Mouse (Mus musculus): ENCODE measurements at regions not wholly inside any gene's neighbourhood (a gene's known extent, or its start where the extent isn't known, plus 50 kb on each side); places are given as distances from the start of the nearest gene placed in this dataset.

DNA sequence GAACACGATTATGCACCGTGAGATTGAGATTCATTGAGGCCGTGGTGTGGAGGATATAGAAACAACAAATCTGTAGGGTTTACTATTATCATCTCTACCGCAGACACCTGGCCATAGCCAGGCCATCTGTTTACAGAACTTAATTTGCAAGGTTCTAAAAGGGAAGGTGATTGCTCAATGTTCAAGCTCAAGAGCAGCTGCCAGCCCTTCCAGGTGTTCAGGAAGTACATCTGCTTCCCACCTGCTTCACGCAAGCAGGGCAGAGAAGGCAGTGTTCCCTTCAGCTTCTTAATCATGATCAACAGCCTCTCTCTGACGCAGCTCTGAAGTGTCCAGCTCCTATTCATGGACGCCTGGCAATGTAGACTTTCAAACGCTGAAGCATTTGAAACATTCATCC, 202.4 kb upstream of the Prdm1 start:
- no peak for DNase-seq (ENCODE audit: low spot score in 2 of 2)

DNA sequence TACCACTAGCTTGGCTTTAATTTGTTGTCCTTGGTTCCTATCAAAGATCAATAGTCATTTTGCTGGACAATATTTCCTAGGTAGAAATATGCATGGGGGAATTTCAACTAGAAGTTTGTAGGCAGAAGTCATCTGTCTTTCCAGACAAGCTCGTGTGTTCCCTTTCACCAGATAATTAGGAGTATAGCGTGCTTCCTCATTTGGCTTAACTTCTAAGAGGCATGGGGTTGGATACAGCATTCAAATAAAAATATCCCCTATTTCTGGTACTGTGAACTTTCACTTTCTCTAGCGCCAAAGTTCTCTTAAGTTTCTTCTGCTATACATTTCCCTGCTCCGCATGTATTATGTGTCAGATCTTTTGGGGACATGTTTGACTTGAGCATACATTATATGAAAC, 200.7 kb upstream of the Prdm1 start:
- DNase-seq (ENCODE audit: low spot score in 2 of 2): no peak

GRCm38 (mm10) chr10:44724575-44724974, 196.3 kb upstream of the Prdm1 start:
- no peak for DNase-seq (ENCODE audit: low spot score in 2 of 2)

GRCm38 (mm10) chr10:44723845-44724244, 195.5 kb upstream of the Prdm1 start:
- DNase-seq (ENCODE audit: low spot score in 2 of 2): no peak

DNA sequence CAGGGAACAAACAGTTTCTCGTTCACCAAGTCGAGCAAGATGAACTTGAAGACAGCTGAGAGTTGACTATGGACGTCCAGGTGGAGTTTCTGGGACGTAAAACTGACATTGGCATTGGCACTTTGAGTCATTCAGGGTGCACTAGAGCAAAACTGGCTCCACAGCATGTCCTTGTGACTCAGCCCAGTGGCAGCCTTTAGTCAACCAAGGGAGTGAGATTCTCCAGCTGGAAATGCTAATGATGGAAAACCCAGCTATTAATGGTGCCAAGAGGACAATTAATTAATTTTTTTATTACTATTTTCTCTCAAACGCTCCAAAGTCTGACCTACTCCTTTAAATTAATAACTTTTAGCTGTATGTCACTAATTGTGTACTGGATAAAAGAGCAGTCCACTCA, 195.0 kb upstream of the Prdm1 start:
- DNase-seq (ENCODE audit: low spot score in 2 of 2): no peak

- DNase-seq (ENCODE audit: low spot score in 2 of 2): no peak
Measured at GRCm38 (mm10) chr10:44721670-44722069, 193.4 kb upstream of the Prdm1 start.

DNA sequence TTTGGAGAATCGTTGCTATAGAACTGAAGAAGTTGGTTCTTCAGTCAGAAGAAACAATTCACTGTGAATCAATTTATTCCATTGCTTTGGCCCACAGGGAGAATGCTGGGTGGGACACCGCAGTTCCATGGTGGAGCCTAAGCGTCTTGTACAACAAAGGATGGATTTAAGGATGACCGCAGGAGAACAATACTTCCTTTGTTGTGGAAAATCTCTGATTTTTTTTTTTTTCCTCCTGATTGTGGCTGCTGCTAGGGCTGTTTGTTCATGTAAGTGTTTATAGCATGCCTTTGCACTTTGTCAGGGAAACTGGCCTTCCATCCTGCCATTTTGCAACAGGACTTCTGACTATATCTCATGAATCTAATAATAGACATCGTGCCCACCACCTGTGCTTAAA, 188.3 kb upstream of the Prdm1 start:
- no peak for DNase-seq (ENCODE audit: low spot score in 2 of 2)

GRCm38 (mm10) chr10:44715902-44716301, 187.6 kb upstream of the Prdm1 start:
- no peak for DNase-seq (ENCODE audit: low spot score in 2 of 2)

- no peak for DNase-seq (ENCODE audit: low spot score in 2 of 2)
Measured at GRCm38 (mm10) chr10:44708830-44709229, 180.5 kb upstream of the Prdm1 start.

GRCm38 (mm10) chr10:44704143-44704542, 175.8 kb upstream of the Prdm1 start:
- no peak for DNase-seq (ENCODE audit: low spot score in 2 of 2)

- no peak for DNase-seq (ENCODE audit: low spot score in 2 of 2)
Measured at GRCm38 (mm10) chr10:44702108-44702507, 173.8 kb upstream of the Prdm1 start.

- no peak for DNase-seq (ENCODE audit: low spot score in 2 of 2)
Measured at GRCm38 (mm10) chr10:44699988-44700537, 171.8 kb upstream of the Prdm1 start.

GRCm38 (mm10) chr10:44697966-44698365, 169.7 kb upstream of the Prdm1 start:
- no peak for DNase-seq (ENCODE audit: low spot score in 2 of 2)

DNA sequence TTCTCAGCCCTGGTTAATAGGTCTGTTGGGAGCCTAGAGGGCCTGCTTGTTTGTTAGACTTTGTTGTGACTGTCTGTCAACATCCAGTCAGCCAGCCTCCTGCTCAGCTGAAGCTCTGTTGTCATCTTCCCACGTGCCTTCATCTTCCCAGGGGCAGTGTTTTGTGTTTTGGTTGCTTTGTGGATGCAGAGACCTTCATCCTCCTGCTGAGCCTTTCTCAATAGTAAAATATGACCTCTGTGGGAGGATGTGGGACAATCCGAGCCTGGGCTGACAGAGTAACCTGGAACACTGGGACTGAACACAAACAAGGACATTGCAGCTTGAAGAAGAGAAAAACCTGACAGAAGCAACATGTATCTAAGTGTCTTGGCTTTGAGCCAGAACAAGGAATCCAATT, 168.7 kb upstream of the Prdm1 start:
- no peak for DNase-seq (ENCODE audit: low spot score in 2 of 2)

- no peak for DNase-seq (ENCODE audit: low spot score in 2 of 2)
Measured at GRCm38 (mm10) chr10:44691590-44692327, 163.5 kb upstream of the Prdm1 start.

DNA sequence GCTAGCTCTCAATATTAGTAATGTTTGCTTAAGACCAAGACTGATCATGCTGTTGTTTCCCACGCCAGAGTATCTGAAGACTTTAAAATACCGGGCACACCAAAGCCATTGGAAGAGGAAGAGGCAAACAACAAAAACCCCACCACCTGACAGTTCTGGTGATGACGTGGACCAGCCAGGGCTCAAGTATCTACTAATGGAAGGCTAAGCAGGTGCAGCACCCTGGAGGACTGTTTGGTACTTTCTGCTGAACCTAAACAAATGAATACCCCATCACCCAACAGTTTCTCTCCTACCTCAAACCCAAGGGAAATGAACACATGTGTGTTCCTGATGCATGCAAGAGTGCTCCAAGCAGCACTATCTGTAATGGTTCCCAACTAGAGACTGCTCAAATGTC, 160.3 kb upstream of the Prdm1 start:
- no peak for DNase-seq (ENCODE audit: low spot score in 2 of 2)

DNA sequence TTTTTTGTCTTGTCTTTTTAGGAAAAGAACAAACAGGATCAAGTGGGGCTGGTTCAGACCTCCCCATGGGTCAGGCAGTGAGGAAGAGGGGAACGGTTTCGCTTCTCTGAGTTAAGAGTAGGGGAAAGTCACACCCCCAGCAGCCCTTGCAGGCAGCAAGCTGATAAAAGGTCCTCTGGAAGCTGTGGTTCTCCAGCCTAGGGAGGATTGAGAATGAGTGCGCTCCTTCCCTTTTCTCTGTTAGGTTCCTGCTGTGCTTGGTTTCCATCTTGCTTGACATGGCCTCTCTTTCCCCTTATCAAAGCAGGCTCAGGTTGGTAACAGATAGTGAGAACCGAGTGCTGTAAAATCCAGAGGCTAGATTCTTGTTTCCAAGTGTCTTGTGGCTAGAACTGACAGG, 157.8 kb upstream of the Prdm1 start:
- DNase-seq (ENCODE audit: low spot score in 2 of 2): no peak

- DNase-seq (ENCODE audit: low spot score in 2 of 2): no peak
Measured at GRCm38 (mm10) chr10:44685215-44685614, 156.9 kb upstream of the Prdm1 start.

DNA sequence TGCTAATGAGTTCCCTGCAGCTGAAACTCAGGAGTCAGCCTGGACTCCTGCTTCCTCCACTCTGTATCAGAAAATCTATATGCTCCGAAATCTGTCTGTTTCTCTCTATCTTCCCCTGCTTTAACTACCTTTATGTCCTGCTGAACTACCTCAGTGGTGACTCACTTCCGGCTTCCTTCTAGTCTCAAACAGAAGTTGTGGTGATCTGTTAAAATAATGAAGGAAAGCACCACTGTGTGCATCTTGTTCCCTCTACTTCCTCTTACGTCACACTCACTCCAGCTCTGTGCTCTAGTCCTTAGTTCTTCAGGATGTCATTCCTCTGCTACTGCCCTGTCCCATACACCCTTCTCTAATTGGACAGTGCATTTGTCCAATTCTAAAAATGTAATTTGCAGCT, 148.2 kb upstream of the Prdm1 start:
- DNase-seq (ENCODE audit: low spot score in 2 of 2): no peak

GRCm38 (mm10) chr10:44665509-44666144, 137.3 kb upstream of the Prdm1 start:
- DNase-seq (ENCODE audit: low spot score in 2 of 2): no peak

- no peak for DNase-seq (ENCODE audit: low spot score in 2 of 2)
Measured at GRCm38 (mm10) chr10:44659499-44659898, 131.2 kb upstream of the Prdm1 start.

- DNase-seq (ENCODE audit: low spot score in 2 of 2): no peak
Measured at GRCm38 (mm10) chr10:44653761-44654160, 125.5 kb upstream of the Prdm1 start.

DNA sequence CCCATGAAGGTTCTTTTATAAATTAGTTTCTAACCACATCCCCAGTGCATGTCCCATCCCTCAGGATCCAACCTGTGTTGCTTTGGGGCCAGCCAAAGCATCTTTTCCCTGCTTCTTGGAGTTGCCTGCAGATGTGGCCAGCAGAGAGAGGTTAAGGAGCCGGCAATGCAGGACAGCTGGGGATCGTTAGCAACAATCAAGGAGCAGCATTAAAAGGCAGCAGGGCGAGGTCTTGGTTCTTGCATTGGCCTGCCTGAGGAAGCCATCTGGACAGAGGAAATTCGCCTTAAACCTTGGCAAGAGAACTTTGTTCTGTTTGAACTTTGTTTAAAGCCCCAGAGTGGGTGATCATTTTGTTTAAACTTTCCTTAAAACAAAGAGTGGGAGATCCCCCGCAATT, 118.7 kb upstream of the Prdm1 start:
- DNase-seq (ENCODE audit: low spot score in 2 of 2): no peak

All from spleen, postnatal 14 days (tissue).